Mouse (Mus musculus): ENCODE measurements around the gene Ift122. TPM values are rescaled to one million over a fixed set of nuclear protein-coding genes. Genes with fewer than 3 reads are reported as not detected.

Ift122 gene
- polyA plus RNA-seq, 1 experiment from 2014 or later: 2.7 TPM

DNA sequence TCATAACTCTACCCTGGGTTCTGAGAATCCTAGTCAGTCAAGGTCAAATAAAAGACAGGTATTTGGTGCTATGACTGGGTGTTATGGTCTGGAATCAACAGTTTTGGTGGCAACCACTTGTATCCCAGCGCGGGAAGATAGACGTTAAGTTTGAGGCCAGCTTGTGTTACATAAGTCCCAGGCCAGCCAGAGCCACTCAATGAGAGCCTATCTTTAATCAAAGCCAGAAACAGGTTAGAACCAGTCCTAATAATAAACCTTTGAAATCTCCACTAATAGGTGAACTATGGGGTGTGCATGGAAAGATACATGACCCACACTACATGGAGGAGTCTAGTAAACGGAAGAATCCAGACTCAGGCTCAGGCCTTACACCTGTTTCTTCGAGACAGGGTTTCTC lies 14.5 kb upstream of the Ift122 start:
- 0 out of 2 replicates have a peak overlapping the region, but pooled peaks have one; percentile 3 for H3K9ac ChIP-seq (ENCODE audit: low read depth, low read length)
- peak overlapping the region; percentile 78 for H3K4me2 ChIP-seq (ENCODE audit: low read depth, low read length)
- H3K4me1 ChIP-seq (ENCODE audit: control insufficient read depth, low read depth, low read length): peaks cover 11% of the 10 kb centered on the region; the same call in 1 of the 2 replicates
- H3K36me3 ChIP-seq (ENCODE audit: control insufficient read depth, insufficient read depth): peaks cover 3% of the 10 kb centered on the region; the same call in 1 of the 2 replicates
- ATAC-seq (ENCODE audit: low read depth): no peak
- H3K4me3 ChIP-seq (ENCODE audit: low read depth, low read length): peak overlapping the region; percentile 50
- no peaks in the 10 kb centered on the region for H3K27me3 ChIP-seq (ENCODE audit: control insufficient read depth, insufficient read depth, low read depth, low read length)
- WGBS (ENCODE audit: insufficient replicate concordance): 71% methylated on average over 5 of the region's 5 CpGs
- H3K9me3 ChIP-seq (replicated peaks; ENCODE audit: control insufficient read depth, low read length): no peaks in the 10 kb centered on the region
- no peak overlapping the region for H3K27ac ChIP-seq (ENCODE audit: low read length)

DNA sequence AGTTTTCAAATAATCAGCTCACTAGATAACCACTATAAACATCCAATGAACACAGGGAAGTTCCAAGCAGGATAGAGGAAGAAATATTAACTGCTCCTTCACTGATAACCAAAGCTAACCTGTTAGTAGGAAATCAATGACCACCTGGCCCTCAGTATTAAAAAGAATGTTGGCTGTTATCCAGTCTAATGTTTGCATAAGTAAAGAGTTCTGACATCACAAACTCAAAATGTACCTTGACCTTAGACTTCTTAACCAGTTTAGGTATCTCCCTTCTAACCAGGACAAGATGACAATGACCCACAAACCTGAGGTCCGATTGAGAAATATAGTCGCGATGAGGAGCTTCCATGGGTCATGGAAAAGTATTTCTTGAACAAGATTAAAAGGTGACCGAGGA lies 8.3 kb upstream of the Ift122 start:
- H3K4me3 ChIP-seq (ENCODE audit: low read depth, low read length): no peak overlapping the region
- no peak overlapping the region for H3K4me2 ChIP-seq (ENCODE audit: low read depth, low read length)
- H3K27me3 ChIP-seq (ENCODE audit: control insufficient read depth, insufficient read depth, low read depth, low read length): no peaks in the 10 kb centered on the region
- no peaks in the 10 kb centered on the region for H3K9me3 ChIP-seq (replicated peaks; ENCODE audit: control insufficient read depth, low read length)
- WGBS (ENCODE audit: insufficient replicate concordance): 80% methylated on average over 4 of the region's 4 CpGs
- ATAC-seq (ENCODE audit: low read depth): no peak
- H3K9ac ChIP-seq (ENCODE audit: low read depth, low read length): no peak overlapping the region
- H3K27ac ChIP-seq (ENCODE audit: low read length): no peak overlapping the region
- H3K4me1 ChIP-seq (ENCODE audit: control insufficient read depth, low read depth, low read length): peaks cover 3% of the 10 kb centered on the region
- peaks cover 18% of the 10 kb centered on the region for H3K36me3 ChIP-seq (ENCODE audit: control insufficient read depth, insufficient read depth)

DNA sequence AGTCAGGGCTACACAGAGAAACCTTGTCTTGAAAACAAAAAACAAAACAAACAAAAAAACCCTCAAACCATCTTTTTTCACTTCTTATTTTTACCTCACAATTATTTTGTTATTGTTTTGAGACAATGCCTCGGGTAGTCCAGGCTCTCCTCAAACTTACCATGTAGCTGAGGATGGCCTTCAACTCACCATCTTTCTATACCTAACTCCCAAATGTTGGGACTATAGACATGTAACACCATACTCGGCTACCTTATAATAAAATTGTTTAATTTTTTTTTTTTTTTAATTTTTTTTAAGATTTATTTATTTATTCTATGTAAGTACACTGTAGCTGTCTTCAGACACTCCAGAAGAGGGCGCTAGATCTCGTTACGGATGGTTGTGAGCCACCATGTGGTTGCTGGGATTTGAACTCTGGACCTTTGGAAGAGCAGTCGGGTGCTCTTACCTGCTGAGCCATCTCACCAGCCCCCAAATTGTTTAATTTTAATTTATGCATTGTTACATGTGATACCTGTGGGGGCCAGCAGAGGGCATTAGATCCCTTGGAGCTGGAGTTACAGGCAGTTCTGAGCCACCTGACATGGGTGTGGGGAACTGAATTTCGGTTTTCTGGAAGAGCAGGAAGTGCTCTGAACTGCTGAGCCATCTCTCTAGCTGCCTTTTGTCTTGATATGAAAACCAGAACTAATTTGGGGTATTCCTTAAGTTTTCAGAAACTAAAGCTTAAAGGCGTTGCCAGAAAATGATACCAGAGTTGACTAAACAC lies 6.4 kb upstream of the Ift122 start:
- Histone ChIP-seq H3K9ac (ENCODE audit: low read depth, low read length) (no peak overlapping the region), H3K4me2 (ENCODE audit: low read depth, low read length) (no peak overlapping the region), H3K27me3 (ENCODE audit: control insufficient read depth, insufficient read depth, low read depth, low read length) (no peaks in the 10 kb centered on the region), H3K4me3 (ENCODE audit: low read depth, low read length) (no peak overlapping the region), H3K9me3 (replicated peaks; ENCODE audit: control insufficient read depth, low read length) (no peaks in the 10 kb centered on the region), H3K4me1 (ENCODE audit: control insufficient read depth, low read depth, low read length) (peaks cover 9% of the 10 kb centered on the region), H3K36me3 (ENCODE audit: control insufficient read depth, insufficient read depth) (peaks cover 18% of the 10 kb centered on the region), H3K27ac (ENCODE audit: low read length) (no peak overlapping the region)
- peak; percentile 46 for ATAC-seq (ENCODE audit: low read depth)
- WGBS (ENCODE audit: insufficient replicate concordance): 26% methylated on average over 7 of the region's 8 CpGs

DNA sequence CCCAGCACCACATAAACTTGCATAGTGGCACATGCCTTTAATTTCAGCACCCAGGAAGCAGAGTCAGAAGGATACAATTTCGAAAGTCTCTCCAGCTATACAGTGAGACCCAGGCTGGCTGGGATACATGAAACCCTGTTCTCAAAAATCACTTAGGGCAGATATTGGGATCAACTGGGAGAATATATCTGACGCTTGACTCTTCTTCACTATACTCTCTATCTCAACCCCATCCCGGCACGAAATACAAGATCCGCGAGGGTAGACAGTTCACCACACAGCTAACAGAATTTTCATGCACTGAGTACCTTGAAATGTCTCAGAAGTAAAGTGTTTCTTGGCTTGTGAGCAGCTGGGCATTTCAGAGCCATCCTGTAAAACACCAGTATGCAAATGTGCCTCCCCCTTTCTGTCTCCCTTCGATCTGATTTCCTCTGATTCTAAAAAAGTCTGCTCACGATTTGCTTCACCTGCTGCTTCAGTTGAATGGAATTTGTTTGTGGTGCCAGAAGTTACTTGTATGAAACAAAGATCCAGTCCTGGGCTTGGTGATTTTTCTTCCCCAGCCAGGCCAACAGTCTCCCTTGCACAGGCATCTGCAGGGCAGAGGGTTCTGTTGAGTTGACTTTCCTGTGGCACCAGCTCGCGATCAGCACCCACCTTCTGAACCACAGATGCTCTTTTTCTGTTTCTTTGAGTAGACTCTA lies 4.5 kb upstream of the Ift122 start:
- ATAC-seq (ENCODE audit: low read depth): no peak
- Histone ChIP-seq H3K9ac (ENCODE audit: low read depth, low read length) (no peak overlapping the region), H3K4me2 (ENCODE audit: low read depth, low read length) (no peak overlapping the region), H3K4me1 (ENCODE audit: control insufficient read depth, low read depth, low read length) (peaks cover 19% of the 10 kb centered on the region), H3K36me3 (ENCODE audit: control insufficient read depth, insufficient read depth) (peaks cover 15% of the 10 kb centered on the region), H3K9me3 (replicated peaks; ENCODE audit: control insufficient read depth, low read length) (no peaks in the 10 kb centered on the region), H3K27me3 (ENCODE audit: control insufficient read depth, insufficient read depth, low read depth, low read length) (no peaks in the 10 kb centered on the region), H3K27ac (ENCODE audit: low read length) (no peak overlapping the region), H3K4me3 (ENCODE audit: low read depth, low read length) (no peak overlapping the region)
- WGBS (ENCODE audit: insufficient replicate concordance): 89% methylated on average over 10 of the region's 10 CpGs

DNA sequence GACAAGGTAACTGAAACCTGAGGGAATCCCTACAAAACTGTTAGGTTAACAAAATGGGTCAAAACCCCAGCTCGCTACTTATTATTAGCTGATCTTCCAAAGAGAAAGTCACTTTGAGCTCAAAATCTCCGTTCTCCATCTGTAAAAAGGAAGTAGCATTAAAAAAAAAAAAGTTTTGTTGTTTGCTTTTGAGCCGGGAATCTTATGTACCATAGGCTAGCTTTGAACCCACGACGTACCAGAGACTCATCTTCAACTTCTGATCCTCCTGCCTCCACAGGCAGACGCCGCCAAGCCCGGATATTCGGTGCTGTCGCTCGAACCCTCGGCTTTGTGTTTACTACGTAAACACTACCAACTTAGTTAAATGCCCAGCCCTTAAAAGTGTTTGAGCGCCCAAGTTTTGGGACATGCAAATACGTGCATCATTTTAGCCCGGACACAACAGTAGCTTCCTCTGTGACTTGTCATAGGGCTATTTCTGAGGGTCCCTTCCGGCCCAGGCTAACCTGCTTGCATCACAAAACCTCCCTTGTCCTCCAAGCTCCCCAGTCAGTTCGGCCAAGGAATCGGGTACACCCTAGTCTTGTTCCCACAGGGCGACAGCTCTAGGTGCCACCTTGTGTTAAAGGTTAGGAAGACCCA lies 702 bp upstream of the Ift122 start:
- Histone ChIP-seq H3K4me2 (ENCODE audit: low read depth, low read length) (peak overlapping the region; percentile 73), H3K4me3 (ENCODE audit: low read depth, low read length) (peak overlapping the region; percentile 80), H3K4me1 (ENCODE audit: control insufficient read depth, low read depth, low read length) (peaks cover 22% of the 10 kb centered on the region), H3K9ac (ENCODE audit: low read depth, low read length) (peak overlapping the region; percentile 79), H3K27ac (ENCODE audit: low read length) (peak overlapping the region; percentile 95), H3K27me3 (ENCODE audit: control insufficient read depth, insufficient read depth, low read depth, low read length) (no peaks in the 10 kb centered on the region), H3K36me3 (ENCODE audit: control insufficient read depth, insufficient read depth) (peaks cover 9% of the 10 kb centered on the region), H3K9me3 (replicated peaks; ENCODE audit: control insufficient read depth, low read length) (no peaks in the 10 kb centered on the region)
- ATAC-seq (ENCODE audit: low read depth): no peak; the same call in 1 of the 2 replicates
- WGBS (ENCODE audit: insufficient replicate concordance): 2% methylated on average over 20 of the region's 20 CpGs

DNA sequence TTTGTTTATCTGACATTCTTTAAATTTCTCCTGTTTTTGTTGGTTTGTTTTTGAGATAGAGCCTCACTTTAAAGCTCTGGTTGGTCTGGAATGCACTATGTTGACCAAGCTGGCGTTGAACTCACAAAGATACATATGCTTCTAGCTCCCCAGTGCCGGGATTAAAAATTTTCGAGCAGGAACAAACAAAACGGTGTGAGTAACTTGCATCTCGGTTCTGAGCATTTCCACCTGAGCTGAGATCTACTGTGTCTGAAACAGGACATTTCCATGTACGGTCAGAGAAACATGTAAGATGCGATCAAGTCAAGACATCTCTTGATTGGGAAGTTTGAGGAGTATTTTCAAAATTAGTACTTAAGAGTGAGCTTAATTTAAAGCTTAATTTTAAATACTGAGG lies 715 bp downstream of the Ift122 start:
- H3K36me3 ChIP-seq (ENCODE audit: control insufficient read depth, insufficient read depth): peaks cover 4% of the 10 kb centered on the region; the same call in 1 of the 2 replicates
- H3K27ac ChIP-seq (ENCODE audit: low read length): peak overlapping the region; percentile 61
- H3K4me2 ChIP-seq (ENCODE audit: low read depth, low read length): peak overlapping the region; percentile 82
- no peaks in the 10 kb centered on the region for H3K27me3 ChIP-seq (ENCODE audit: control insufficient read depth, insufficient read depth, low read depth, low read length)
- 54% methylated on average over 7 of the region's 7 CpGs for WGBS (ENCODE audit: insufficient replicate concordance)
- peak overlapping the region; percentile 63 for H3K9ac ChIP-seq (ENCODE audit: low read depth, low read length)
- H3K4me1 ChIP-seq (ENCODE audit: control insufficient read depth, low read depth, low read length): peaks cover 20% of the 10 kb centered on the region
- peak overlapping the region; percentile 80 for H3K4me3 ChIP-seq (ENCODE audit: low read depth, low read length)
- no peaks in the 10 kb centered on the region for H3K9me3 ChIP-seq (replicated peaks; ENCODE audit: control insufficient read depth, low read length)
- no peak for ATAC-seq (ENCODE audit: low read depth)

DNA sequence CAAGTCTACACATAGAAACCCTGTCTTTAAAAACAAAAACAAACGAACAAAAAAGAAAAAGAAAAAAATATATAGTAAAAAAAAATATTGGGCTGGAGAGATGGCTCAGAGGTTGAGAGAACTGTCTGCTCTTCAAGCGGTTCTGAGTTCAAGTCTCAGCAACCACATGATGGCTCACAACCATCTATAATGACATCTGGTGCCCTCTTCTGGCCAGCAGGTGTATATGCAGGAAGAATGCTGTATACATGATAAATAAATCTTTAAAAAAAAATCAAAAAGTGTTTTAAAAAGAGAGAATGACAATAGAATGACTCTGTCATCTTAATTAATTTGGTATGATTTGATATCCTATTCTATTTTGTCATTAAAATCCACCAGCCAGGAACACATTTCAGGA lies 1.2 kb downstream of the Ift122 start:
- H3K4me2 ChIP-seq (ENCODE audit: low read depth, low read length): no peak overlapping the region
- H3K36me3 ChIP-seq (ENCODE audit: control insufficient read depth, insufficient read depth): peaks cover under 1% of the 10 kb centered on the region; the same call in 1 of the 2 replicates
- ATAC-seq (ENCODE audit: low read depth): no peak

DNA sequence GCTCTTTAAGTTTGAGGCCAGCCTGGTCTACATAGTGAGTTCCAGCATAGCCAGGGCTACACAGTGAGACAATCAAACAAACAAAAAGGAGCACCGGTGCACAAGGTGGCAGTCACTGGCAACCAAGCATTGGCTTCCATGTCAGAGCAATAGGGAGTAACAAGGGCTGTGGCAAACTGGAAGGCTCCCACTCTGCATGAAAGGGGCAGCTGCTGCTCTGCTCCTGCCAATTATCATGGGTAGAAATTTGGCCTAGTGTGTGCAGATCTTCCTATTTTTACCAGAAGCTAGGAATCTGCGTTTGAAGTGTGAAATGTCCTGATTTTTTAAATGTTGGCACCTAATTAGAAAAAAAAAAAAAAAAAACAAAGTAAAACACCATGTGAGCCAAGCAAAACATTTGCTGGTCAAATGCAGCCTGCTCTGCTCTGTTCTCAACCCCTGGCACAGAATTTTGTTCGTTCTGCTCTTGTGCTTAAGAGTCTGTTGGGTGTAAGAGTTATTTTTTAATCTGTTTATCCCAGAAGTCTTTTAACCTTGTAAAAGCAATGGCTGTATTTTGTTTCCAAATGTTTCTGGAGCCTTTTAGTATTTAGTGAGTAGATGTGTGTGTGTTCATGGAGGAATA lies 2.6 kb downstream of the Ift122 start:
- WGBS (ENCODE audit: insufficient replicate concordance): 64% methylated on average over 3 of the region's 3 CpGs
- no peak overlapping the region for H3K4me3 ChIP-seq (ENCODE audit: low read depth, low read length)
- H3K27ac ChIP-seq (ENCODE audit: low read length): no peak overlapping the region
- no peak overlapping the region for H3K9ac ChIP-seq (ENCODE audit: low read depth, low read length)
- H3K9me3 ChIP-seq (replicated peaks; ENCODE audit: control insufficient read depth, low read length): no peaks in the 10 kb centered on the region
- H3K4me2 ChIP-seq (ENCODE audit: low read depth, low read length): no peak overlapping the region
- ATAC-seq (ENCODE audit: low read depth): no peak
- no peaks in the 10 kb centered on the region for H3K36me3 ChIP-seq (ENCODE audit: control insufficient read depth, insufficient read depth)
- no peaks in the 10 kb centered on the region for H3K27me3 ChIP-seq (ENCODE audit: control insufficient read depth, insufficient read depth, low read depth, low read length)
- peaks cover 20% of the 10 kb centered on the region for H3K4me1 ChIP-seq (ENCODE audit: control insufficient read depth, low read depth, low read length)

More for the DNA sequence above, 1.2 kb downstream of the Ift122 start:
- no peak overlapping the region for H3K4me3 ChIP-seq (ENCODE audit: low read depth, low read length)
- 57% methylated on average over 2 of the region's 2 CpGs for WGBS (ENCODE audit: insufficient replicate concordance)
- H3K27me3 ChIP-seq (ENCODE audit: control insufficient read depth, insufficient read depth, low read depth, low read length): no peaks in the 10 kb centered on the region
- H3K9ac ChIP-seq (ENCODE audit: low read depth, low read length): no peak overlapping the region
- no peak overlapping the region for H3K27ac ChIP-seq (ENCODE audit: low read length)
- H3K9me3 ChIP-seq (replicated peaks; ENCODE audit: control insufficient read depth, low read length): no peaks in the 10 kb centered on the region
- peaks cover 20% of the 10 kb centered on the region for H3K4me1 ChIP-seq (ENCODE audit: control insufficient read depth, low read depth, low read length)

Measured in liver, embryonic 16.5 days (tissue).